Mouse (Mus musculus): ENCODE measurements at regions not wholly inside any gene's neighbourhood (a gene's known extent, or its start where the extent isn't known, plus 50 kb on each side); places are given as distances from the start of the nearest gene placed in this dataset.
"Not testable (repeated sequence)": the region's sequence is repeated elsewhere in the genome, so short reads cannot be mapped to it uniquely, and the experiment has no call there.

DNA sequence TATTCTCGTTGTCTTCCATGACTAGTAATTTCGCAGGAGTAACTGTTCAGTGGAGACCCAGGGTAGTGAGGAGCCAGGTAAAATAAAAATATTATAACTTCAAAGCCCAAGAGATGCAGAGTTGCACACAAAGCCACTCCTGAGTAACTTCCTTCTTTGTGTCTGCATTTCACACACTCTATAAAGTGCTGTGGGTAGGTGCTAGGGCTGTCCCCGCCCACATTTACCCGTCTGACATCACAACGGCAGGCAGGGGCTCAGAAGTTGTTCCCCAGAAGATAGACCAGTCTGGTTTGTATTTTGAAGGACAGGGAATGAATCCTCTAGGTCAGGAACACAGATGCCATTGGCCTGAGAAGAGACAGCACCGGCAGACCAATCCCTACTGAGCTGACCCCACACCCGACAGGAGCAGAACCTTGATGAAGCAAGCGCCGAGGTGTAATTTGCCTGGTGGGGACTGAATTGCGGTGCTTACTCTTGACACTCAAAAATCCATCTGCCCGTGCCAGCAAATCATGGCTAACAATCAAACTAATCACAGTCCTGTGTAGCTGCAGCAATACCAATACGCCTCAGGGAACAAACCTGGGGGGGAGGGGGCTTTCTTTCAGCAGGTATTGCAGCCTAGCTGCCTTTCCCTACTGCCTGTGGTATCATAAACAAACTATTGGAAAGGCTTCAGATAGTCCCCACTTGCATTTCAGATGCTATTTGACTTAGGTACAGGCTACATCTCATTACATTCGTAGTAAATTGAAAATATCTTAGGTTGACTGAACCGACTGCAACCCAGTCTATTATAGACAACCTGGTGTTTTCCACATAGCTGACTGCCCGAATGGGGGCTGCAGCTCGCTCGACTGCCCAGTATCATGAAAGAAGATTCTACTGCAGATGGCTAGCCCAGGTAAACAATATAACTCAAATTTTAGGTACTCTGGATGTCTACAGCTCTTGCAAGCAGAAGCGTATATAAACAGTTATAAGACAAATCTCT, 175.6 kb downstream of the Basp1 start:
- ATAC-seq, result no peak

DNA sequence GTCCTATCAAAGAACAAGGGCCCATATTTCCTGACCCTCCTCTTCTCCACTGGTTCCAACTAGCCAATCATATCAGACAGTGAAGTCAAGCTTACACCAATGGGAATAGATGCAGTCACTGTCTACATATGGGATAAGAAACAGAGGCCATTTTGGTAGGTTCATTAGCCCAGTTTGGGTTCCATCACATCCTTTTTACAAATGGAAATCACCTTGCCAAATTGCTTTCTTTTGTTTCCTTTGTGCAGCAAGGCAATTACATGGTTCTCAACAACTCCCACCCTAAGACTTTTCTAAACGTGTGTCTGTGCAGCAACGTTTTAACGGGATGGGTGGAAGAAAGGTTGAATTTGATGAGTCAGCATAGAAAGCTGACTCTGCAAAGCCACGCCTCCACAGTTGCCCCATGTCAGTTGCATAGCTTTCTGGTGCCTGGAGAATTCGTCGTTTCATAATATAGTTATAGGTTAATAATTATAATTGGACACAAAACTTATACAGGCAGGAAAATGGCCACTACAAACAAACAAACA, 177.3 kb downstream of the Basp1 start:
- no peak for ATAC-seq

DNA sequence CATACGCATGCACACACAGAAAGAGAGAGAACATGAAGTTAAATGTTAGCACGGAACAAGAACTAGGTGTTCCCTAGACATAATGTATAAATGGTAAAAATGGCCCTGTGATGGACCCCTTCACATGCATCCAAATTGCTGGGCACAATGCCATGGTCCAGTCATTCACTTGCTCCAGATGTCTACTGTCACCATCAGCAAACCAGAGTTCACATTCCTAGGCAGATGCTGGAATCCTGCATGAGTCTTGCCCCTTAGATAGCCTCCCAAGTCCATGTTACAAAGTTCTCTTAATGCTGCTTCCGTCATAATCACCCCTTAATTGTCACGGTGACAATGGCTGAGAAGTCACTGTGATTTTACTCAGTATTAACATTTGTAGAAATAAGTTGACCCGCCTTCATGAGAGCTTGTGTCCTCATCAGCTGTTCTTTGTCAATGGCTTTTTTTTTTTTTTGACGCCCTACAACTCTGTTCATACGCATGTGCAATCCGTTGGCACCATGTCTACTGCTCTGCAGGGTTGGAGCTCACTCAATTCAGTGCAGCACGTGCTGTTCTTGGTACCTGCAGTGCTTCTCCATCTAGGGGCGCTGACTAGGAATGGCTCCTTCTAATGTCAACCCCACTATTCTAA, 179.4 kb downstream of the Basp1 start:
- no peak for ATAC-seq

DNA sequence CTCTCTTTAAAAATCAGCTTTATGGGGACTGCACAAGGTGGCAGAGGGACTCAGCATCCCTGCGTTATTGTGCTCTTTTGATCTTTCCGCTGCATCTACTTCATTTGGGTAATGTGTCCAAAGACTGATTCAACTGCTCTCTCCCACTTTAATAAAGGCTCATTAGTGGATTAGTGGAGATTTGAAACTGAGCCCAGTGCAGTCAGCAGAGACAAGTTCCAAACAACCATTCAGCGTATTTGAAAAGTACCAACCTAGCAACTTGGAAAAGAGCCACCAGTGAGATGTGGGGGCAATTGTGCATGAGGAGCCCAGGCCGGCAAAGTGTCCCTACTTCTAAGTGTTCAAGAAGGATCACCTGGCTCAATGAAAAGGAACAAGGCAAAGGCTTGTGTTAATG, 183.4 kb downstream of the Basp1 start:
- ATAC-seq, result no peak

DNA sequence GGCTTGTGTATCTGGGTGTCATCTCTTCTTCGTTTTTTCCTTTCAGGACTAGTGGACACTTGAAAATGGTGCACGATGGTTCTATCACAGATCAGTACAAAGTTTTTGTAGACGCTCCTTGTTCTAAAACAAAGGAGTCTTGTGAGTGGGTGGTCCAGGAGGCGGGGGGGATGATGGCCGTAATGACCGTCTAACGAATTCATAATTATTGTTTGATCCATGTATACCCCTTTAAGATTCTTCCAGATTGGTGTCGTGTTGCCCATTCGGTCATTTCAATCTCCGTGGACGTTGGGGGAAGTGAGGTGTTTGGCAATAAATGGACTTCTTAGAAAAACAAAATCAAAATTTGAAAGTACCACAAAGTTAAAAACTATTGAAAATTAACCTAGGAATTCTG, 183.8 kb downstream of the Basp1 start:
- ATAC-seq, result no peak

DNA sequence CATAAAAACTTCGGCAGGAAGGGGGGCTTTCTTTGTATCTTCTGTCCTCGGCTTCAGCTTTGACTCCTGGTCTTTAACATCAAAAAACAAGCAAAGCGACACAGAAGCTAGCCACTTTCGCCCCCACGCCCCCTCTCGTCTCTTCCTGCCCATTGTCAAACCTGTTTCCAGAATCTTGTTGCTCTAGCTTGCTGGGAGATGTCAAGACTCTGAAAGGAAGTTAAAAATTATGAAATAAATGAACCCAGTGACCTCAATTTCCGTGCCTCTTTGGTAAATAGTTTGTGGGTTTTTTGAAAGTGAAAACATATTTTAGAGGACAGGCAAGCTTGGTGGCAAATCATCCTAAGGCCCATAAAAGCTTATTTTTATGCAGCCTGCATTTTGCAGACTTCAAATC, 186.1 kb downstream of the Basp1 start:
- ATAC-seq, result peak; percentile 54

DNA sequence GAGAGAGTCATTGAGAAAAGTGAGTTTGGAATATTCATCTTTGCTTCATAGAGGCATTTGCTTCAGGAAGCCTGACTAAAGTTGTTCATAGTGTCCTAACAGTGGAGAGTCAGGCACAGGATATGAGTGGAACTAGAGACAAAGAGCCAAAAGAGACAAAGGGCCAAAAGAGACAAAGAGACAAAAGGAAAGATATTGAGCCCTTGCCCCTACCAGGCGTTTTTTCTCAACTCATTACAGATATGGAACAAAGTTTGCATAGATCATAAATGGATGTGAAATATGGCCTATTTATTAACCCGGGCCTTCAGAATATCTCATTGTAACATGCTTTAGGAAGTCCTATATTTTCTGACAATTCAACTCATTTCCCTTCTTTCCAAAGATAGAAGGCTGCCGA, 187.6 kb downstream of the Basp1 start:
- no peak for ATAC-seq

DNA sequence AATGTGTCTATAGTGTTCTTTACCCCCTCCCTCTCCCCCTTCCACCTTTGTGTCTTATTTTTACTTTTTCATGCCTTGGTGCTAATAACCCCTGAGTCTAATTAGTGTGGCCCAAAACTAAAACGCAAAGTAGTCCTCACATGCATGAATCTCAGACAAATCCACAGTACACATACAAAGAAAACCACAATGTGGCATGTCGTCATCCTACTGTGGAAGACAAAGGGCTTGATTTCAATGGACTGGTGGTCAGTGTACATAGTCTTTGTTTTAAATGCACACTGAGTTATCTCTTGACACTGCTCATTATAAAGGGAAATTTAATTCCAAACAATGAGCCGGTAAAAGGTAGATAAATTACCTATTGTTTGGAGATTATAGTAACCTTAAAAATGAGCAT, 188.1 kb downstream of the Basp1 start:
- no peak for ATAC-seq

DNA sequence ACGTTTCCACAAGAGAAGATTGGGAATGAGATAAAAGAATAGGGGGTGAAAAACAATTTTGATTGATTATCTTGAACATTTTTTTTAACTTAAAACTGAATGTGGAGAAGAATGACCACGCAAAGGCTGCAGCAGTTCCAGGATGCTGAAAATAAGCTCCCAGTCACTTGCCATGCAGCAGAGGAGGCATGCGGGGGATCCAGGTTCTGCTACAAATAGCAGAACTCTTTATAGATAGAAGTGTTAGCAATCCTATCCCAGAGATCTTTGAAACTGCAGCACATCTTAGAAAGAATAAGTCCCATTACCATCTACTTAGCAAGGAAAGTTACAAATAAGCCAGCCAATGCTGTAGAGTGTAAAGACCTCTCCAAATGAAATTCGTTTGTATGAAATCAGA, 191.8 kb downstream of the Basp1 start:
- ATAC-seq, result no peak

DNA sequence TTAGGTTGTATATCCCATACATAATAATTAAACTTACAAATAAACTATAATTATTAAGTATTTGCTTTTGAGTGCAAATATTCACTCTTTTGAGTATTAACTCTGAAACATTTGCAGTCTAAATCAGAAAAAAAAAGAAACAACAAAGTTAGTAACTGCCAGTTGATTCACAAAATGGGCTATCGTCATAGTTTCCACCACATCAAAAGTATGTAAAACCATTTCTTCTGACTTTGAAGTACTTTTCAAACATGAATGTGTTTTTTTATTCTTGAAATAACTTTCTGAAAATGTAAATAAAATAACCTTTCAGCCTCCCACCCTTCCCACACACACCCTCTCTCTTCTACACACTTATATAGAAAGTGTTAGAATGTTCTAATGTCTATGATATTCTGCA, 197.2 kb downstream of the Basp1 start:
- ATAC-seq, result peak; percentile 62

DNA sequence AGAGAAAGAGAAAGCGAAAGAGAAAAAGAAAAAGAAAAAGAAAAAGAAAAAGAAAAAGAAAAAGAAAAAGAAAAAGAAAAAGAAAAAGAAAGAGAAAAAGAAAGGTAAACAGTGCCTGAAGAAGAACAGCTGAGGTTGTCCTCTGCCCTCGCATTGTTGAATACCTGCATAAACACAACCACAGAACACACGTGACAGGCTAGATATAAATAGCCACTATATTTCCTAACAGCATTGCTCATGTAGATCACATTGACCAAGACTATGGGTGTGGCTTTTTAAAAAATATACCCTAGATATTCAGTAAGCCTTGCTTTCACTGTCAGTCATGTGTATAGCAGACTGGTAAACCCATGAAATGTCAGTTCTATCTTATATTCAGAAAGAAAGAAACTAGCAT, 211.5 kb downstream of the Basp1 start:
- no peak for ATAC-seq

DNA sequence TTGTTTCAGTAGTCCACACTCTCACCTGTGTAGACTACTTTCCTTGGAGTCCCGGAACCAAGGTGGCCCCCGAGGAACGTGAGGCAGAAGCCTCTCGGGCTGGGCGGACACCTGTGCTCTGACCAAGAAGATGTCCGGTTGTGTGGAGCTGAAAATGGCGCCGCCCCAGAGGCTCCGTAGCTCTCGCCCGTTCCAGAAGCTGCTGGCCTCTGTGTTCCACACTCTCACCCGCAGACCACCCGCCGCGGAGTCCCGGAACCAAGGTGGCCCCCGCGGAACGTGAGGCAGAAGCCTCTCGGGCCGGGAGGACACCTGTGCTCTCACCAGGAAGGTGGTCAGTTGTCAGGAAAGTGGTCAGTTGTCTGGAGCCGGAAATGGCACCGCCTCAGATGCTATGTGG, 213.3 kb downstream of the Basp1 start:
- ATAC-seq, result not testable (repeated sequence)

DNA sequence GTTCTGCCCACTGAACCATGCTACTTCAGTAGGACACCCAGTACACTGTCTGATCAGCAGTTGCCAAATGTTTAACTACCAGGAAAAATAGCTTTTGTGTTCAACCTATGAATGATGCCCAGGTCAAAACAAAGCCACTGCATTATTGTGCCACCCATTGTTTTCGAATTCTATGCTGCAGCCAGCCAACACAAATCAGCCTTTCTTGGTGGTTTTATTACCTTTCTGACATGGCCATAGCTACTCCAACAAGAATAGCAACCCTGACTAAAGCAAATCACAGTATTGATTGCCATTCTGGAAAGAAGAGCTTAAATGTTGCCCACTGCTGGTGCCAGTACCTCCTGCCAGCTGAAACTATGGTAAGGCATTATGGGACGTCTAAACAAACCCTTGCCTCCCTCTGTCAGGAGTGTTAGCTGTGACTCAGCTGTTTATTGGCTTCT, 225.7 kb downstream of the Basp1 start:
- ATAC-seq, result no peak

DNA sequence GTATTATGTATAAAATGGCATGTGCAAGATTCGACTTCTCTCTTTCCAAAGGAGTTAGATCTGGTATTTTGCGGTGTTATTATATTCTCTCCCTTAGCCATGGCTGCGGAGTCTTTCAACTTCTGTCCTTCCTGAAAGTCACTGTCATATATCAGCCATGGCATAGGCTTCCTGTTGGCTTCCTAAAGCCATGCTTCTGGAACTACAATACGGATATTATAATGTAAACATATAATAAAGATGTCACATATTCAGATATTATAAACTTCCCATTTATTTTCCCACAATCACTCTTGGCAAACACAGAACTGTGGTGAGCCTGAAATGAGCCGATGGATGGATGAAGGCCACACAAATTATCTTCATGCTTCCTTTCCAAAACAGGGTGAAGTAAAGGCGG, 240.8 kb downstream of the Basp1 start:
- ATAC-seq, result no peak

DNA sequence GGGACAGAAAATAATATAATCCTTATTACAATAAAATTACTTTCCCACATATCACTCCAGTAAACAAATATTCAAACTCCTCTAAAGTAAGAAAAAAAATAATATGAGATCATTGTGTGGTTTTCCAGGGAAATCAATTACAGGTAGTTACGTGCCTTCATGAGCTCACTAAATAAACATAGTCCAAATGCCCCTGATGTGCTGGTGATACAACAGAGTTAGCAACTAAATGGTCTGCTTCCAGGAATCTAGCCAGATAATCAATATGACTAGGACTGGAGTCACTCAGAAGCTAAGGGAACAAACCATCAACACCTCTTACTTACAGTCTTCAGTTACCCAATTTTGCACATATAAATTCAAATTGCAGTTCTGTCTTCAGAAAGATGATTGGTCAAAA, 267.2 kb downstream of the Basp1 start:
- ATAC-seq, result no peak

DNA sequence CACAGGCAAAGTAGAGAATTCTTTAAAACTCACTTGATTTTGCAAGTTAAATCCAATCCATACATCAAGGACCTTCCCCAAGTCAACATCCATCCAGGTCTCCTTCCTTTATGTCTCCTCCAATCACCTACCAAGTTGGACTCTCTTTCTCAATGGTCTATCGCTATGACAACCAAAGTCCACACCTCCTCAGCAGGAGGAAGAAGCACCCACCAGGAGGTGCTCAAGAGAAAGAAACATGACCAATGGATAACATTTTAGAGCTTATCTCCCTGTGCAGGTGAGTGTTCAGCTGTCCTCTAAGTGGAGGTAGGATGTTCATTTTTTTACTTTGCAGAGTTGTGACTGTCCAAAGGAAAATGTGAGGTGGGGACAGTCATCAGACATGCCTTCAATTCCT, 269.3 kb downstream of the Basp1 start:
- no peak for ATAC-seq

DNA sequence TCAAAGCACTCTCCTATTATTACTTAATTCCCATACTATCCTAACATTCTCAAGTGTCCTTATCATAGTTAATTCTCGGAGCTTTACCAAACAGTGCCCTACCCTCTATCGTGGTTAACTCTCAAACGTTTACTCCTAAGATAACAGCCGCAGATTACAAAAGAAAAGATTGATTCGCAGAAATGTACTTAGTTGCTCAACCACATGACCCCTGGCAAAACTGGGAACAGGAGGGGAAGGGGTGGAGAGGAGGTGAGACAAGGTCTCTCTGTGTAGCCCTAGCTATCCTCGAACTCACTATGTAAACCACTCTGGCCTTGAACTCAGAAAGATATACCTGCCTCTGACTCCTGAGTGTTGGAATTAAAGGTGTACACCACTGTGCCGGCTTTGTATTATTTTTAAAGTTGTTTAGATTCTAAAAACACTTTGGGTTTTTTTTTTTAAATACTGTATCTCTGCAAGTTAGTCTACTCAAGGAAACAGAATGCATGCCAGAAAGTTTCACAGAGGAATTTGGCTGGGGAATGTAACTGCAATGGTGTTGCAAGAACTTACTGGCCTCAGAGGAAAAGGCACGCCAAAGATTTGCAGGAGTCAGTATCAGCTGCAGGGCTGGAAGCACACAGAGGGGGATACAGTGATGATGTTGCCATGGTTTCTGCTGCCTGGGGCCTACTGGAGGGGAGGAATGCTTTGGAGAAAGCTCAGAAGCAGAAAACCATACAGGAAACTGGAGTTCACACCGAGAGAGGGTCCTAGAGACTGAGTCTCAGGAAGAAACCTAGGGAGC, 273.0 kb downstream of the Basp1 start:
- ATAC-seq, result no peak

DNA sequence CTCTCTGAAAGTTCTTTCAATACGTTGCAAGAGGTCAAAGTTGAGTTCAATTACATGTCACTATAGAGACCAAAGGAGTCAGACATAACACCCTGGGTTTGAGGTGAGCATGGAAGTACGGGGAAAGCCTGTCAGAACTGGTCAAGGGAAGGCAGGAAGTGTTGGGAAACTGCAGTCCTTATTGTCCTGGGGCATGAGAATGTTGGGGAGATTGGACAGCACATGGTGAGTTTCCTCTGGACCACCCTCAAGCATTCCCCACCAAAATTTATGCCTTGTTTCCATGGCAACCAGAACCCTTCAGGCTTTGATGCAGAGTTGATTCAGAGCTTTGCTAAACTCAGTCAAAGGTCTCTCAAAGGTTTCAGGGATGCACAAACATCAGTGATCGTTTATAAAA, 276.5 kb downstream of the Basp1 start:
- no peak for ATAC-seq

DNA sequence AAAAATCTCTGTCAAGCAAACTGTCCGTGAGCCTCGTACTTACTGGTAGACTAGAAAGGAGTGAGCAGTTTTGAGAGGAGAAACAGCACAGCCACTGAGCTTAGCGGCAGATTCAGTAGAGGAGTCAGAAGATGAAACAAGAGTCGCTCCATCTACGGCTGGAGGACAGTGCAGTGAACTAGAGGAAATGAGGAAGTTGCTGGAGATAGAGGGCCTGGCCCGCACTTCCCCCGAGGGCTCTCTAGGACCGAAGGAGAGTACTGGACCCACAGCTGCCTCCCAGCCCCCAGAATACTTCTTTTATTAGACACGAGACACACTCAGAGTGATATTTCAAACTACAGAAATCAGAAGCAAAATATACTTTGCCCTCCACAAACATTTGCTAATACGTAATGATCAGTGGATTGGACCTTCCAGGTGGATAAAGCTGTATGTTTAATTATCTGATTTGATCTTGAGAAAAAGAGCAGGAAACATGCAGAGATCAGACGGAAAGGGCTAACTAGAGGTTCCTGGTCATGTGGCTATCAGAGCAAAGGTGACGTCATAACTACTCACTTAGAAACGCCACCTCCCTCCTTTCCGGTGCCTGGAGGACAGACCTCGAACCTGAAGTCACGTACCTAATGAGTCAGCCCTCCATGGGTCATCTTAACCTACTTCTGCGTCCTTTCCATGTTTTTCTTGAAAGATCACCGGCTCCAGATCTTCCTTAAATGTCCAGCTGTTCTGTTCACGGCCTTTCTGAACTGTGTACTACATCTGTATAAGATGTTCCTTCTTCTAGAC, 277.9 kb downstream of the Basp1 start:
- no peak for ATAC-seq

DNA sequence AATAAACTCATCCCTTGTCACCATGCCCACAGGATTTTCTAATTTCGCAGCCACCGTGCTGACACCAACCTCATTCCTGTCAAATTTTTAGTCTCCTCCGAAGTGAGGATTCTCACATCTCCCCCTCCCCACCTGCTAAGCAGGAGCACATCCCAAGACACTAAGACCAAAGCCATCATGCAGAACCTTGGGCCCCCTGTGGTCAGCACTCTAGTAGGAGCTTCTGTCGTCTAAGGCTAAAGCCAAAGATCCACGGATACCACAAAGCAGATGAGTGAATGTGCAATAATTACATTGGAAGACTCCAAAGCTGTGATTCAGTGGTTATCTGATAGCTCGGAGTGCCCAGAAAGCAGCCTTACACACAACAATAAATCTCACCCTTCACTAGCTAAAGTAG, 283.5 kb downstream of the Basp1 start:
- ATAC-seq, result no peak

DNA sequence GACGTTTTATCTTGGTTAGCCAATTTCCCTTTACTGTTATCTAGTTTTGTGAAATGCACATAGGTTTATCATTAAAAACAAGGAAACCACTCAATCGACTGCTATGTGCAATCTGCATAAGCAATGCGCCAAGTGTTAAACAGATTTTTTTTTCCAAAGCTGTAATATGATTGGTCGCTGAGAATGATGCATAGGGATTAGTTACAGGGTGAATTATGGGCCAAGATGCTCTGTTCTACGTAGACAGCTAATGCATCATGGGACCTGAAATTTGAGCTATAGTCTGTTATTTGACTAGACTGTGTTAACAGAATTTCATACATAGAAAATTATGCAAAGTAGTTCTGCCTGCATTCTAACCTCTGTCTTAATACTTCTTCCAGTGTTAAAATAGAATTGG, 284.0 kb downstream of the Basp1 start:
- no peak for ATAC-seq

DNA sequence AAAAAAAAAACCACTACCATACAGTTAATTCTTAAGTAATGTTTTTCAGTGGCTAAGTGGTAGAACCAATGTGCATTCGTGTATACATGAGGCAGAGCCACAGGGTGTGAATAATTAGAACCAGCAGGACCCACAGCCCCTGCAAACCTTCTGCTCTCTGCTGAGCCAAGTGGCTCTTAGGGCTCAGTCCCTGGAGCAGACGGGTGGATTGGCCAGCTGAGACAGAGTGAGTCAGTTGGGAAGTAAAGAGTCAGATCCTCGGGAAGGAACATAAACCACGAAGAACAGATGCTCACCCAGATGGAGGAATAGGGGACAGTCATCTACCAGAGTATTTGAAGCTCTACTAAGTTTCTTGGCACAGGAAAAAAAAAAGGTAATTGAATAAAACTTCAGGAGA, 293.1 kb downstream of the Basp1 start:
- no peak for ATAC-seq

Data from activated CD4-positive, CD25-positive, alpha-beta regulatory T cell, adult 4 months (primary cell).